Mouse (Mus musculus) small intestine, adult 2 months (tissue): Measurements from ENCODE around the gene Myo1d. TPM values are rescaled to one million over a fixed set of nuclear protein-coding genes. Genes with fewer than 3 reads are reported as not detected.
A peak's percentile ranks its signal among the peaks of the same experiment; 100 is the strongest.

Experiments used
- H3K27ac ChIP-seq: fragments of 200-500 bp; 2 replicates; pipeline ENCODE4 v1.5.1; 2012; ENCODE audit warnings: low read depth, low read length, control low read depth, inconsistent platforms; ENCODE audit not compliant: insufficient read depth
- H3K27me3 ChIP-seq: fragments of 200-500 bp; 2 replicates; pipeline ENCODE4 v1.6.1; 2012; ENCODE audit warnings: mild to moderate bottlenecking, moderate library complexity, low read length, inconsistent platforms; ENCODE audit not compliant: control insufficient read depth, insufficient read depth
- H3K36me3 ChIP-seq: fragments of 200-500 bp; 2 replicates; pipeline ENCODE4 v1.6.1; 2012; ENCODE audit warnings: mild to moderate bottlenecking, low read length, control low read depth, inconsistent platforms; ENCODE audit not compliant: control insufficient read depth, insufficient read depth
- H3K4me1 ChIP-seq: fragments of 200-500 bp; 2 replicates; pipeline ENCODE4 v1.6.1; 2012; ENCODE audit warnings: low read length, inconsistent platforms, mixed read lengths; ENCODE audit not compliant: control insufficient read depth, insufficient read depth, insufficient read length
- H3K4me3 ChIP-seq: fragments of 200-500 bp; 2 replicates; pipeline ENCODE4 v1.5.1; 2012; ENCODE audit warnings: low read depth, mild to moderate bottlenecking, control low read depth, inconsistent platforms, low read length, moderate library complexity
- CTCF ChIP-seq: fragments of 200-500 bp; IDR thresholded peaks from 2 replicates; pipeline ENCODE4 v1.5.1; 2012; ENCODE audit warnings: low read depth, mild to moderate bottlenecking, control low read depth, inconsistent platforms, low read length, moderate library complexity, mixed read lengths; ENCODE audit not compliant: insufficient replicate concordance, insufficient read length; ENCODE audit errors: extremely low read depth
- POLR2A ChIP-seq: fragments of 200-500 bp; IDR thresholded peaks from 2 replicates; pipeline ENCODE4 v1.6.1; 2012; ENCODE audit warnings: low read depth, mild to moderate bottlenecking, control low read depth, inconsistent platforms, low read length, moderate library complexity
- WGBS: fragments of 180-500 bp; shearing (Covaris S2); methylation state at CpG from one replicate; pipeline ENCODE4 v1.1.7; 2018; 5-methylcytosine and 5-hydroxymethylcytosine counted together
- polyA plus RNA-seq: library from polyadenylated mRNA; depleted of rRNA; stranded (reverse); fragments of >200 nt; gene quantifications from 2 replicates; pipeline ENCODE4 v1.2.3, GENCODE M21; 2012

Myo1d gene
- polyA plus RNA-seq, 1 experiment: 139 TPM

DNA sequence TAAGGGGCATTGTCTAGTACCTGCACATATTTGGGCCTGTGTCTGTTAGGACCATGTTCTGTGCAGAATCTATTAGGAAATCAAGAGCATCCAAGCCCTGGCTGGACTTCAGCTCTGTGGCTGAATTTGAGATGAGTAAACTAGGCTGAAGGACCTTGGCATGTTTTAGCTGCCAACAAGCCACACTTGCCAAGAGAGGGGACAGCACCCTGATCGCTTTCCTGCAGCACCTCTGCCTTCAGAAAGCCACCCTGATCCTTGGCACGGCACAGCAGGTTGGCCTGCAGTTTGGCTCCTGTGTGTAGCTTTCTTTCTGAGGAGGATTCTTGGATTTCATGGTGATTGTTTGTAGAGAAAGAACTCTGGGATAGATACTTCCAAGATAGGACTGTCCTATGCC lies 1.7 kb upstream of the Myo1d start:
- H3K27me3 ChIP-seq: no peaks in the 10 kb centered on the region
- peak overlapping the region; percentile 11; the same call in 1 of the 2 replicates for H3K27ac ChIP-seq
- TF ChIP-seq CTCF (no peak), POLR2A (no peak)
- no peaks in the 10 kb centered on the region for H3K36me3 ChIP-seq
- no peak overlapping the region for H3K4me3 ChIP-seq
- 44% methylated on average over 2 of the region's 2 CpGs for WGBS
- H3K4me1 ChIP-seq: peaks cover 17% of the 10 kb centered on the region; the same call in 1 of the 2 replicates

DNA sequence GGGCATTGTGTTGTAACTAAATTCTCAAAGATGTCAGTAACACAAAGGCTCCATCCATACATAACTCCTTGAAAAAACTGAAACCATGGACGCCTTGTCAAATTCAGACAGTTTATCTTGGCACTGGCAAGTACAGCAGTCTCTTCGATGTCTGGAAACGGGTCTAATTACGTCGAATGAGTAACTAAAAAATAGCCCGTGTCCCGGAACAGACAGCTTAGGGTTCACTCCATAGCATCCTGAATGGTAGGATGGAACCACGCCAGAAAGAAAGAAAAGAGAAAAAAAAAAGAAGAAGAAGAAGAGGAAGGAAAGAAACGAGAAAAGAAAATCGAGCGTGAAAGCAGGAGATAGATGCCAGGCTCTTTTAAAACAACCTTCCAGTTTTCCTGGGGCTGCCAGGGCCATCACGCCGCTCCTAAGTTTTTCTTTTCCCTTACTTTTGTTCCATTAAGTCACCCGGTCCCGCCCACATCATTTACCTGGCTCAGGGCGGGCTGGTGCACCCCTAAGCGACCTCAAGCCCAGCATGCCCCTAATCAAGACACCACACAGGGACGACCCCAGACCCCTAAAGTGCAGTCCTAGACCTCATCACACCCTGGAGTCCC lies 804 bp downstream of the Myo1d start:
- no peak for TF ChIP-seq CTCF
- no peak for TF ChIP-seq POLR2A
- Histone ChIP-seq H3K4me1 (peaks cover 20% of the 10 kb centered on the region; the same call in 1 of the 2 replicates), H3K4me3 (peak overlapping the region; percentile 79), H3K36me3 (no peaks in the 10 kb centered on the region), H3K27ac (peak overlapping the region; percentile 72), H3K27me3 (no peaks in the 10 kb centered on the region)
- WGBS: 2% methylated on average over 18 of the region's 18 CpGs

GRCm38 (mm10) chr11:80778157-80778556 lies 1.7 kb downstream of the Myo1d start:
- 33% methylated on average over 6 of the region's 6 CpGs for WGBS
- H3K27ac ChIP-seq: no peak overlapping the region
- TF ChIP-seq CTCF (no peak), POLR2A (no peak)

GRCm38 (mm10) chr11:80777708-80778107 lies 2.1 kb downstream of the Myo1d start:
- Histone ChIP-seq H3K4me3 (no peak overlapping the region), H3K36me3 (0 out of 2 replicates have a peak, but pooled peaks cover 5% of the 10 kb centered on the region), H3K27me3 (no peaks in the 10 kb centered on the region), H3K4me1 (peaks cover 27% of the 10 kb centered on the region), H3K27ac (no peak overlapping the region)
- TF ChIP-seq CTCF (no peak), POLR2A (no peak)
- 49% methylated on average over 2 of the region's 2 CpGs for WGBS

More at GRCm38 (mm10) chr11:80778157-80778556, 1.7 kb downstream of the Myo1d start:
- Histone ChIP-seq H3K4me3 (peak overlapping the region; percentile 45), H3K36me3 (0 out of 2 replicates have a peak, but pooled peaks cover 1% of the 10 kb centered on the region), H3K27me3 (no peaks in the 10 kb centered on the region), H3K4me1 (peaks cover 25% of the 10 kb centered on the region)

- H3K4me3 ChIP-seq: no peak overlapping the region
- H3K27ac ChIP-seq: no peak overlapping the region
- 26% methylated on average over 3 of the region's 3 CpGs for WGBS
- TF ChIP-seq CTCF (no peak), POLR2A (no peak)
- H3K27me3 ChIP-seq: no peaks in the 10 kb centered on the region
- peaks cover 9% of the 10 kb centered on the region; the same call in 1 of the 2 replicates for H3K36me3 ChIP-seq
- peaks cover 29% of the 10 kb centered on the region for H3K4me1 ChIP-seq
Observed at GRCm38 (mm10) chr11:80775535-80775934, 4.3 kb downstream of the Myo1d start.

DNA sequence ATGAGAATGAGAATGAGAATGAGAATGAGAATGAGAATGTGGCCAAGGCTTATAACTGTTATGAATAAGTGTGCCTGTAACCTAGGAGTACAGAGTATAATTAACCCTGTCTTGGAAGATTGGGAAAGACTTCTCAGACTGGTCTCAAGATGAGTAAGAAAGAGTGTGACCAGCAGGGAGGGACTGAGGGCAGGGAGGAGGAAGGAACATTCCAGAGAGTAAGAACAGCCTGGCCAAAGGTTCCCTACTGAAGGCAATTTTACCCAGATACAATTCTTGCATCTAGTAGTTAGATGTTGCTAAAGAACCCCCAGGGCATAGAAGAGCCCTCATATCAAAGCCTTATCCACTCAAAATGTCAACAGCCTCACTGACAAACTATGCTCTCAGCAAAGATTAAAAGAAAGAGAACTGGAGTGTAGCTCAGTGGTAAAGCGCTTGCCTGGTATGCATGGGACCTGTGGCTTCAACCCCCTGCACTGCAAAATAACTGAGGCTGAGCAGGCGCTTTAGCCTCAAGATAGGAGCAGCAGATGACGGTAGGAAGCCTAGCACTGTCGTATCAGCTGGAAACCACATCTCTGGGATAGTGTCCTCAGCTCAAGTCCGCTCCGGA lies 7.1 kb downstream of the Myo1d start:
- Histone ChIP-seq H3K27ac (no peak overlapping the region), H3K4me3 (no peak overlapping the region), H3K4me1 (peaks cover 25% of the 10 kb centered on the region), H3K36me3 (peaks cover 10% of the 10 kb centered on the region), H3K27me3 (no peaks in the 10 kb centered on the region)
- TF ChIP-seq CTCF: no peak
- TF ChIP-seq POLR2A: no peak
- WGBS: 96% methylated on average over 6 of the region's 6 CpGs

- 77% methylated on average over 5 of the region's 5 CpGs for WGBS
- Histone ChIP-seq H3K27ac (no peak overlapping the region), H3K36me3 (peaks cover 10% of the 10 kb centered on the region), H3K4me3 (no peak overlapping the region), H3K27me3 (no peaks in the 10 kb centered on the region), H3K4me1 (peaks cover 25% of the 10 kb centered on the region)
- no peak for TF ChIP-seq POLR2A
- TF ChIP-seq CTCF: no peak
Observed at GRCm38 (mm10) chr11:80771596-80772250, 8.1 kb downstream of the Myo1d start.

- no peaks in the 10 kb centered on the region for H3K27me3 ChIP-seq
- H3K36me3 ChIP-seq: peaks cover 10% of the 10 kb centered on the region
- WGBS: 96% methylated on average over 3 of the region's 3 CpGs
- no peak overlapping the region for H3K27ac ChIP-seq
- H3K4me3 ChIP-seq: no peak overlapping the region
- TF ChIP-seq POLR2A: no peak
- TF ChIP-seq CTCF: no peak
- H3K4me1 ChIP-seq: peaks cover 25% of the 10 kb centered on the region
Observed at GRCm38 (mm10) chr11:80771186-80771585, 8.6 kb downstream of the Myo1d start.
